Mouse (Mus musculus) small intestine, adult 2 months (tissue): ENCODE results near the gene Fam168b.

Source experiments
- CTCF ChIP-seq: fragments of 200-500 bp; IDR thresholded peaks from 2 replicates; pipeline ENCODE4 v1.5.1; 2012; ENCODE audit warnings: low read depth, mild to moderate bottlenecking, control low read depth, inconsistent platforms, low read length, moderate library complexity, mixed read lengths; ENCODE audit not compliant: insufficient replicate concordance, insufficient read length; ENCODE audit errors: extremely low read depth
- POLR2A ChIP-seq: fragments of 200-500 bp; IDR thresholded peaks from 2 replicates; pipeline ENCODE4 v1.6.1; 2012; ENCODE audit warnings: low read depth, mild to moderate bottlenecking, control low read depth, inconsistent platforms, low read length, moderate library complexity

DNA sequence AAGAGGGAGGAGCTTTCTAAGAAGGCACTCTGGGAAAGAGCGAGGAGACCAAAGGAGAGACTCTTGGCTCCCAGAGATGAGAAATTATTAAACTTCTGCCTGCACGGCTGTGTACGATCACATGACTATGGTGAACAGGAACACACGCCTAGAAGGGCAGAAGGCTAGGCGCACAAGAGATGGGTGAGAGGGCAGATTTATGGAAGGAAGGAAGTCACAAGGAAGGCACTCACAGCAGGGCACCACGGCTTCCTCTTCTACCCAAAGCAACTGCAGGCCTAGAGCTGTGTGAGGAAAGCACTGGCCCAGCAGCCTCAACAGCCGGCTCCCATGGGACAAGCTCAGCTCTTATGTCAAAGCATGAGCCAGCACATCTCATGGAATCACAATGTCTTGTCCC lies 15.0 kb downstream of the Fam168b start:
- no peak for TF ChIP-seq CTCF
- no peak for TF ChIP-seq POLR2A
